Mouse (Mus musculus) gastrocnemius, postnatal 14 days (tissue): Measurements from ENCODE around the gene Olfr117. TPM values are rescaled to one million over a fixed set of nuclear protein-coding genes. Genes with fewer than 3 reads are reported as not detected.
"Not testable (repeated sequence)": the region's sequence is repeated elsewhere in the genome, so short reads cannot be mapped to it uniquely, and the experiment has no call there.

Experiments
- DNase-seq: peaks from one replicate; pipeline ENCODE4 v3.0.0; 2021; ENCODE audit warnings: mixed read lengths
- intact Hi-C: fragments of 180-260 bp; cut with DNase I; formaldehyde crosslinking; loops from one replicate; pipeline ENCODE4 v1.15.1; 2025; ENCODE audit warnings: low total_unique reads
- long read RNA-seq, 2 experiments: library from polyadenylated mRNA; stranded (forward); transcript quantifications; one replicate each; pipeline ENCODE4 v2.0.0; 2021
- total RNA-seq, 2 experiments: library from RNA; stranded (reverse); gene quantifications; 2 replicates each; pipeline ENCODE4 v1.2.3; 2021

The Olfr117 gene
- total RNA-seq = not detected
- long read RNA-seq, experiment 1 = 0 reads
- long read RNA-seq, experiment 2 = 0 reads

DNA sequence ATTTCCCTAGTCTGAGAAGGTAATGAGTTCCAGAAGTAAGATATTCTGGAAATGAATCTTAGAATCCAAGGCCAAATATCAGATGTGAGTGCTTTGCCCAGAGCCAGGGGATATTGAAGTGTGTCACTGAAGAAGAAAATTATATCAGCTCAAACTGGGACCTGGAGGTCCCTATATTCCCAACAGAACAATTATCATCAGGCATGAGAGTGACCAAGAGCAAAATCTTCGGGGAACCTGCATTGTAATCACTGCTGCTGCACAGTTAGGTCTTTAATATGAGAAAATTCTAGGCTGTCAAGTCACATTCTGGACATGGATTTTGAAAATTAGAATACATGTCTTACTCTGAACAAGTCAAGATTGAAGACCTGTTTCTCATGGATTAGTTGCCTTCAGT, at the start of gene Olfr117:
Gene Olfr117, minus strand, starts transcription at position 101 of the 400 bp plus-strand sequence.
- DNase-seq = no peak
- intact Hi-C loops = no loop called here

DNA sequence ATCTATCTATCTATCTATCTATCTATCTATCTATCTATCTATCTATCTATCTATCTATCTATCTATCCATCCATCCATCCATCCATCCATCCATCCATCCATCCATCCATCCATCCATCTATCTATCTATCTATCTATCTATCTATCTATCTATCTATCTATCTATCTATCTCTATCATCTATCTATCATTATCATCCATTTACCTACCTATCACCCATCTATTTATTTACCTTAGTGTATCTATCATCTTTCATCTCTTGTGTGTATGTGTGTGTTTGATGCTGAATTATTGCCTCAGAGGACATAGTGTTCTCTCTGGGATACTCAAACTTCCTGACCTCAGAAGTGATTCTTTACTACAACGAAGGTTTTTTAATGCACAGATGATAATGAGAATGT, 32.7 kb upstream of the Olfr117 start, which contains the start of gene Olfr119:
Gene Olfr119, plus strand, starts transcription at position 301 of the 400 bp plus-strand sequence.
- DNase-seq, intact Hi-C loops: not testable (repeated sequence)

DNA sequence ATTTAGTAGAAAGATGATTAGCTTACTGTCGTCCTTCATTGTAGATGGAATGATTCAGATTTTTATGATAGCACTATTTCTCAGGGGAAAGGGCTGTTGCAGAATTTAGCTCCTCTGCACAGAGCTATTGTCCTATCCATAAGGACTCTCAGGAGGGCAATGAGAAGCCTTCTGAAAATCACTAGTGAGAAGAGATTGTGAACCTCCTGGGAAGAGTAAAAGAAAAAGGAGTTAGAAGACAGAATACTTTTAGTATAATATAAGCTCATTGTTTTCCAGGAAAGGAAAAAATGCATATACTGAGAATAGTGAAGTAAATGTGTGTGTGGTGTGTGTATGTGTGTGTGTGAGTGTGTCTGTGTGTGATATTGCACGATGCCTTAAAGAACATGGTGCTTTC, 3.1 kb upstream of the Olfr117 start, which contains the start of gene Olfr118:
Gene Olfr118, plus strand, starts transcription at position 301 of the 400 bp plus-strand sequence.
- intact Hi-C loops = no loop called here
- DNase-seq = no peak

DNA sequence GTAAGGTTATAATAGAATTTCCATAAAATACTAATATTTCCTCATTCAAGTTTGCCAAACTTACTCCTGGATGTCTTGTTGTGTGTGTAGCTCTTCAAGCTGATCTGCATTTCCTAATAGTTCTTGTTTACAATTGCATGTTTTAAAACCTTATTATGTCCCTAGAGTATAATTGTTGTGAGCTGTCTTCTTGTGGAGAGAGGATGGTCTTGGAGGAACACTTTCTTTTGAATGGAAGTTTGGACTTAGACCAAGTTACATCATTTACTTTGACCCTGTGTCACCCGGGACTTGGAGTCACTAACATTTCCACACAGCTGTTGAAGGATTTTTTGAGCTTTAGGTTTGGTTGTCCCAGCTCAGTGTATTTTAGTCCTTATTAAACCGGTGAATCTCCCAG, 36.6 kb downstream of the Olfr117 start, which contains the start of the genes Olfr115 and Olfr116:
Gene Olfr115, minus strand, starts transcription at position 101 of the 400 bp plus-strand sequence.
Gene Olfr116, minus strand, starts transcription at position 191 of the 400 bp plus-strand sequence.
- intact Hi-C loops = no loop called here
- no peak for DNase-seq

Other genes starting within 250 kb of the Olfr117 start
- not detected for gene Olfr108, start 218.3 kb downstream of the Olfr117 start, total RNA-seq
- not detected for gene Olfr109, start 204.9 kb downstream of the Olfr117 start, total RNA-seq
- gene H2-M2, start 180.2 kb downstream of the Olfr117 start, total RNA-seq = not detected
- not detected for gene Olfr110, start 171.3 kb downstream of the Olfr117 start, total RNA-seq
- gene Olfr111, start 155.8 kb downstream of the Olfr117 start, total RNA-seq = not detected
- not detected for gene Olfr112, start 94.3 kb downstream of the Olfr117 start, total RNA-seq
- not detected for gene Olfr113, start 86.1 kb downstream of the Olfr117 start, total RNA-seq
- gene Olfr114, start 71.0 kb downstream of the Olfr117 start, total RNA-seq = not detected
- not detected for gene Olfr115, start 36.7 kb downstream of the Olfr117 start, total RNA-seq
- gene Olfr116, start 36.6 kb downstream of the Olfr117 start, total RNA-seq = not detected
- not detected for gene Olfr118, start 3.2 kb upstream of the Olfr117 start, total RNA-seq
- not detected for gene Olfr119, start 32.8 kb upstream of the Olfr117 start, total RNA-seq
- not detected for gene Olfr120, start 58.0 kb upstream of the Olfr117 start, total RNA-seq
- not detected for gene Olfr121, start 85.1 kb upstream of the Olfr117 start, total RNA-seq
- gene Olfr122, start 104.8 kb upstream of the Olfr117 start, total RNA-seq = not detected
- gene Olfr123, start 129.7 kb upstream of the Olfr117 start, total RNA-seq = not detected
- gene Olfr124, start 136.1 kb upstream of the Olfr117 start, total RNA-seq = not detected
- not detected for gene Olfr125, start 169.2 kb upstream of the Olfr117 start, total RNA-seq
- gene Olfr126, start 183.7 kb upstream of the Olfr117 start, total RNA-seq = not detected
- gene Olfr127, start 236.7 kb upstream of the Olfr117 start, total RNA-seq = not detected